Mouse (Mus musculus): ENCODE measurements around the gene Glis3. TPM values are rescaled to one million over a fixed set of nuclear protein-coding genes. Genes with fewer than 3 reads are reported as not detected.

Glis3 gene
- polyA plus RNA-seq, 1 experiment from 2014 or later: 2.9 TPM

DNA sequence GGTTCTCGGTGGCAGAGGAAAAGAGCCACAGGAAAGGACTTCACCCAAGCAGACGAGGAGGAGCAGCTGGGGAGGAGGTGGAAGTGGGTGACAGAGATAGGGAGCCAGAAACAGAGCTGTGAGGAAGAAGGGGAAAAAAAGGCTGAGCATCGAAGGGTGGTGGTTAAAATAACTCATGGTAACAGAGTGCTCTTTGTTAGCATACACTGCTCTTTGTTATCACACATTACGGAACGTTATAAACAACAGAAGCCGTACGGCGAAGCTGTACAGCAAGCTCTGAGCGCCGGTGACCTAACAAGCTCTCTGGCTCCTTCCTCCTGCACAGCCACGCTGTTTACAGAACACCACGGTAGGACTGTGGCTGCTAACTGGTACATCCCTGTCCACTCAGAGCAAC lies 176.9 kb downstream of the Glis3 start:
- 46% methylated on average over 12 of the region's 12 CpGs for WGBS
- ATAC-seq (ENCODE audit: insufficient read depth, low FRiP score, low read depth): no peak

GRCm38 (mm10) chr19:28500975-28501374 lies 178.9 kb downstream of the Glis3 start:
- WGBS: 82% methylated on average over 9 of the region's 9 CpGs
- no peaks in the 10 kb centered on the region for H3K36me3 ChIP-seq
- ATAC-seq (ENCODE audit: insufficient read depth, low FRiP score, low read depth): no peak

More for the DNA sequence above, 176.9 kb downstream of the Glis3 start:
- Histone ChIP-seq H3K36me3 (no peaks in the 10 kb centered on the region), H3K4me3 (replicated peaks) (no peak overlapping the region), H3K27ac (no peak overlapping the region), H3K4me2 (no peak overlapping the region), H3K4me1 (no peaks in the 10 kb centered on the region), H3K27me3 (replicated peaks) (no peaks in the 10 kb centered on the region), H3K9me3 (no peaks in the 10 kb centered on the region), H3K9ac (no peak overlapping the region)

DNA sequence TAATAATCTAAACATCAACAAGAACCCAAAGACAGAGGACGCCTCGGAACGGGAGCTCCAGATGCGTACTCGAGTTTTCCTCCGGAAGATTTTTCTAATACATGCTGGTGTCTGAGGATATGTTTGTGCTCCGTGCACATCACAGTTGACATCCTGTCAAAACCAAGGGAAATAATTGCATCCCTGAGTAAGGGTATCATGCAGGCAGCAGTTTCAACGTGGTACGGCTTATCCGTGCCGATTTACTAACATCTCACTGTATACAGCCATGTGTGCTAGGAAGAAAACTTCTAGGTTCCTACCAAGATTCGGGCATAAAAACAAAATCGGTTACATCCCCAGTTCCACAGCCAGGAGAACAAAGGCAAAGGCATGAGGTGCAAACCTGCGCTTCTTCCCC lies 179.4 kb downstream of the Glis3 start:
- H3K27me3 ChIP-seq (replicated peaks): no peaks in the 10 kb centered on the region
- no peaks in the 10 kb centered on the region for H3K4me1 ChIP-seq
- no peaks in the 10 kb centered on the region for H3K36me3 ChIP-seq
- H3K4me3 ChIP-seq (replicated peaks): no peak overlapping the region
- no peak overlapping the region for H3K4me2 ChIP-seq
- no peak overlapping the region for H3K9ac ChIP-seq
- no peak overlapping the region for H3K27ac ChIP-seq
- H3K9me3 ChIP-seq: no peaks in the 10 kb centered on the region
- no peak for ATAC-seq (ENCODE audit: insufficient read depth, low FRiP score, low read depth)
- 87% methylated on average over 14 of the region's 14 CpGs for WGBS

More at GRCm38 (mm10) chr19:28500975-28501374, 178.9 kb downstream of the Glis3 start:
- no peaks in the 10 kb centered on the region for H3K27me3 ChIP-seq (replicated peaks)
- no peak overlapping the region for H3K9ac ChIP-seq
- H3K9me3 ChIP-seq: no peaks in the 10 kb centered on the region
- H3K4me3 ChIP-seq (replicated peaks): no peak overlapping the region
- H3K4me1 ChIP-seq: no peaks in the 10 kb centered on the region
- no peak overlapping the region for H3K27ac ChIP-seq
- no peak overlapping the region for H3K4me2 ChIP-seq

GRCm38 (mm10) chr19:28499786-28500185 lies 180.1 kb downstream of the Glis3 start:
- H3K4me3 ChIP-seq (replicated peaks): no peak overlapping the region
- no peak overlapping the region for H3K4me2 ChIP-seq
- H3K9ac ChIP-seq: no peak overlapping the region
- H3K27me3 ChIP-seq (replicated peaks): no peaks in the 10 kb centered on the region
- ATAC-seq (ENCODE audit: insufficient read depth, low FRiP score, low read depth): no peak
- no peak overlapping the region for H3K27ac ChIP-seq
- H3K36me3 ChIP-seq: no peaks in the 10 kb centered on the region
- H3K9me3 ChIP-seq: no peaks in the 10 kb centered on the region
- WGBS: 86% methylated on average over 5 of the region's 5 CpGs
- H3K4me1 ChIP-seq: no peaks in the 10 kb centered on the region

DNA sequence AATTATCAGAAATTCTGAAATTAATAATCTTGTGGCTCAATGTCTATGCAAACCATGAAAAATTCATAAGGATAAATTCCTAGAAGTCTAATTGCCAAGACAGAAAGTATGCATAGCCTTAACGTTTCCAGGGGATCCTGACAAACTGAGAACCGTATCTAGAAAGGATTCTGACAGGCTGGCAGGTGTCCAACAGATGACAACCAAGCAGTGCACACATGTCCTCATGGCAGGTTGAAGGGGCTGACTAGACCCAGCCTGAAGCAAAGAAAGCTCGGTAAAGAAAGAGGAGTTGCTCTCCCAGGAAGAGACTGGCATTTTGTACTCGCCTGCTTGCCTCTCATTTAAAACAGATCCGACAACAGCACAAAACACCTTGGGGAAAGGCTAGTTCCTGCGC lies 184.0 kb downstream of the Glis3 start:
- no peak overlapping the region for H3K4me3 ChIP-seq (replicated peaks)
- H3K27ac ChIP-seq: no peak overlapping the region
- no peak for ATAC-seq (ENCODE audit: insufficient read depth, low FRiP score, low read depth)
- no peaks in the 10 kb centered on the region for H3K9me3 ChIP-seq
- no peaks in the 10 kb centered on the region for H3K27me3 ChIP-seq (replicated peaks)
- H3K4me1 ChIP-seq: no peaks in the 10 kb centered on the region
- no peak overlapping the region for H3K9ac ChIP-seq
- no peak overlapping the region for H3K4me2 ChIP-seq
- no peaks in the 10 kb centered on the region for H3K36me3 ChIP-seq
- 75% methylated on average over 6 of the region's 6 CpGs for WGBS

- no peak for ATAC-seq (ENCODE audit: insufficient read depth, low FRiP score, low read depth)
- H3K9ac ChIP-seq: no peak overlapping the region
- H3K4me3 ChIP-seq (replicated peaks): no peak overlapping the region
- no peak overlapping the region for H3K27ac ChIP-seq
- no peak overlapping the region for H3K4me2 ChIP-seq
- no peaks in the 10 kb centered on the region for H3K27me3 ChIP-seq (replicated peaks)
- no peaks in the 10 kb centered on the region for H3K4me1 ChIP-seq
- H3K36me3 ChIP-seq: no peaks in the 10 kb centered on the region
- H3K9me3 ChIP-seq: no peaks in the 10 kb centered on the region
- 83% methylated on average over 8 of the region's 8 CpGs for WGBS
Measured at GRCm38 (mm10) chr19:28493605-28494260, 186.1 kb downstream of the Glis3 start.

- no peak for ATAC-seq (ENCODE audit: insufficient read depth, low FRiP score, low read depth)
- H3K4me1 ChIP-seq: no peaks in the 10 kb centered on the region
- no peak overlapping the region for H3K4me3 ChIP-seq (replicated peaks)
- no peak overlapping the region for H3K27ac ChIP-seq
- H3K36me3 ChIP-seq: no peaks in the 10 kb centered on the region
- 75% methylated on average over 6 of the region's 6 CpGs for WGBS
- no peak overlapping the region for H3K4me2 ChIP-seq
- no peaks in the 10 kb centered on the region for H3K9me3 ChIP-seq
- H3K27me3 ChIP-seq (replicated peaks): no peaks in the 10 kb centered on the region
- no peak overlapping the region for H3K9ac ChIP-seq
Measured at GRCm38 (mm10) chr19:28478055-28478454, 201.8 kb downstream of the Glis3 start.

DNA sequence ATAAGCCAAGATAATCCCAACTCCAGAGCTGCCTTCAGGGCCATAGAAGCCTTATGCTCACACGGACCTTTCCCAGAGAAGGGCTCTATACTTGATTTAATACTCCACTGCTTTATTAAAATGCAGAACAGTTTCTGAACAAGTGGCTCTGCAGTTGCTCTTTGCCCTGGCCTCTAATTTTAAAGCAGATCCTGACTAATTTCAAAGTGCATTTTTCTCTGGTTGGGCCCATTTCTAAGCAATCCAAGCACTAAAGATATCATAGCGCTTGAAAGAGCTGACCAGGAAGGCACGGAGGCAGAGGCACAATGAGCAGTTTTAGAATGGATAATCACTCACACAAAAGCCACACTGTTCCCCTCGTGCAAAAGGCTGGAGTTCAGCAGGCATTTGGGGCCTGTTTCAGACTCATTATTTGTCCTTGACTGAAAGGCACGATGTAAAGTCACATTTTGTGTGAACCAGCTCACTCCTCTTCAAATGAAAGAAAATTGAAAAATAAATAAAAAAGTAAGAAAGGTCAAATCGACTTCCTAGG lies 202.5 kb downstream of the Glis3 start:
- no peak for ATAC-seq (ENCODE audit: insufficient read depth, low FRiP score, low read depth)

GRCm38 (mm10) chr19:28473621-28474020 lies 206.3 kb downstream of the Glis3 start:
- Histone ChIP-seq H3K4me2 (no peak overlapping the region), H3K27ac (no peak overlapping the region), H3K9me3 (no peaks in the 10 kb centered on the region), H3K36me3 (no peaks in the 10 kb centered on the region), H3K4me1 (no peaks in the 10 kb centered on the region), H3K9ac (no peak overlapping the region), H3K4me3 (replicated peaks) (no peak overlapping the region), H3K27me3 (replicated peaks) (no peaks in the 10 kb centered on the region)
- 80% methylated on average over 5 of the region's 5 CpGs for WGBS
- no peak for ATAC-seq (ENCODE audit: insufficient read depth, low FRiP score, low read depth)

More for the DNA sequence above, 202.5 kb downstream of the Glis3 start:
- Histone ChIP-seq H3K4me3 (replicated peaks) (no peak overlapping the region), H3K36me3 (no peaks in the 10 kb centered on the region), H3K4me1 (no peaks in the 10 kb centered on the region), H3K27me3 (replicated peaks) (no peaks in the 10 kb centered on the region), H3K9ac (no peak overlapping the region), H3K9me3 (no peaks in the 10 kb centered on the region), H3K4me2 (no peak overlapping the region), H3K27ac (no peak overlapping the region)
- 45% methylated on average over 6 of the region's 6 CpGs for WGBS

GRCm38 (mm10) chr19:28471144-28471543 lies 208.7 kb downstream of the Glis3 start:
- H3K4me2 ChIP-seq: no peak overlapping the region
- no peak overlapping the region for H3K4me3 ChIP-seq (replicated peaks)
- H3K4me1 ChIP-seq: no peaks in the 10 kb centered on the region
- WGBS: 84% methylated on average over 7 of the region's 8 CpGs
- H3K9me3 ChIP-seq: no peaks in the 10 kb centered on the region
- no peak for ATAC-seq (ENCODE audit: insufficient read depth, low FRiP score, low read depth)
- H3K36me3 ChIP-seq: no peaks in the 10 kb centered on the region
- H3K27ac ChIP-seq: no peak overlapping the region
- no peaks in the 10 kb centered on the region for H3K27me3 ChIP-seq (replicated peaks)
- H3K9ac ChIP-seq: no peak overlapping the region

DNA sequence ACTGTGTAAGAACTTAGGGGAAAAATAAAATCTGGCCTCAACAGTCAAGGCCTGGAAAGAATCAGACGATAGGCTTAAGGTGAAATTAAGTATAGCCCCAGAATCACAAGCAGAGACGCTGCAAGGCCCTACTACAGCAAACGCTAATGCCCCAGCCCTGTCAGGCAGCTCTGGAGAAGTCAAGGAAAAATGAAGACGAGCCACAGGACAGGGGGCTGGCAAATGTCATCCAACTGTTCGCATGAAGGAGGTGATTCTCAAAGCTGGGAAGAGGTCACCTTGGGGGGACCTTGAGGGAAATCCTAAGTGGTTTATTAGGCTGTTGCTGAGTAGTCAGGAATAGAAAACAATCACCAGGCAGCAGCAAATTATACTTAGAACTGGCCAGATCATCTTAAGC lies 214.1 kb downstream of the Glis3 start:
- Histone ChIP-seq H3K27ac (no peak overlapping the region), H3K4me3 (replicated peaks) (no peak overlapping the region), H3K27me3 (replicated peaks) (no peaks in the 10 kb centered on the region), H3K9ac (no peak overlapping the region), H3K4me2 (no peak overlapping the region), H3K4me1 (no peaks in the 10 kb centered on the region), H3K36me3 (no peaks in the 10 kb centered on the region), H3K9me3 (no peaks in the 10 kb centered on the region)
- ATAC-seq (ENCODE audit: insufficient read depth, low FRiP score, low read depth): no peak
- 56% methylated on average over 5 of the region's 5 CpGs for WGBS

DNA sequence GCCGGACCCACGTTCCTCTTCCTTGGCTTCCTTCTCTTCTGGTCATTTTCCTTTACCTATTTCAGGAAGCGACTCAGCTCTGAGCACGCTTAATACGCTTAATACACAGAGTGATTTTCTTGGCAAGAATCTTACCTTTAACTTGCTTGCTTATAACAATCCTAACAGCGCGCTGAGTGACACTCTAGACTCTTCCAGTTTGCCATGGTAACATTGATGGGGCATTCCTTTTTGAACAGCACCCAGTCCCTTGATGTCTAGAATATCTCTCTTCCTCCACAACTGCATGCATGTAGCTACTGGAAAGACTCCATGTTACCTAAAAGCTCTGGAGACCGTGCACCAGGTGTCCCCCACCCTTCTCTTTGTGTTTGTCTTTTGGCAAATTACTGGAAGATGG lies 225.5 kb downstream of the Glis3 start:
- Histone ChIP-seq H3K4me1 (no peaks in the 10 kb centered on the region), H3K4me2 (no peak overlapping the region), H3K27me3 (replicated peaks) (no peaks in the 10 kb centered on the region), H3K27ac (no peak overlapping the region), H3K36me3 (no peaks in the 10 kb centered on the region), H3K9me3 (no peaks in the 10 kb centered on the region), H3K4me3 (replicated peaks) (no peak overlapping the region), H3K9ac (no peak overlapping the region)
- 71% methylated on average over 8 of the region's 8 CpGs for WGBS
- ATAC-seq (ENCODE audit: insufficient read depth, low FRiP score, low read depth): no peak

Data from stomach, embryonic 15.5 days (tissue).